Mouse (Mus musculus): ENCODE measurements around the gene Fgfr1op2. TPM values are rescaled to one million over a fixed set of nuclear protein-coding genes. Genes with fewer than 3 reads are reported as not detected.

The Fgfr1op2 gene
- total and polyA plus RNA-seq, 3 experiments, result 73.0 to 101 (median 94.1) TPM

- Histone ChIP-seq H3K79me2 (replicated peaks; ENCODE audit: control insufficient read depth, extremely low read depth, insufficient read depth, poor library complexity, severe bottlenecking) (no peaks in the 10 kb centered on the region), H3K4me1 (ENCODE audit: control insufficient read depth in 1 of 2, insufficient read depth in 2 of 2) (peaks cover 15% of the 10 kb centered on the region in 2 experiments), H3K4me3 (replicated peaks in 1 of 3; ENCODE audit: low read depth in 2 of 3, low read length in 2 of 3, poor library complexity in 1 of 3) (peak overlapping the region; percentile 75 to 94 (median 78)), H3K4me2 (ENCODE audit: insufficient read depth, low read depth, poor library complexity, severe bottlenecking) (peak overlapping the region; percentile 26), H3K27ac (ENCODE audit: insufficient read depth, low read depth) (no peak overlapping the region), H3K27me3 (replicated peaks) (no peaks in the 10 kb centered on the region), H3K9me3 (replicated peaks; ENCODE audit: low read length) (no peaks in the 10 kb centered on the region), H3K9ac (ENCODE audit: insufficient read depth, low read depth) (peak overlapping the region; percentile 92), H3K36me3 (replicated peaks in 1 of 2; ENCODE audit: control insufficient read depth in 1 of 2, insufficient read depth in 1 of 2, low read length in 1 of 2) (no peaks in the 10 kb centered on the region)
- TF ChIP-seq CHD1 (IDR thresholded peaks at IDR 0.05; ENCODE audit: low read depth, low read length), result no peak
- peak; percentile 70 for TF ChIP-seq USF2 (conservative IDR thresholded peaks at IDR 0.05; ENCODE audit: low read depth, low read length)
- peak; percentile 76 for TF ChIP-seq MAX (IDR thresholded peaks at IDR 0.05; ENCODE audit: low read length)
- peak; percentile 70 for TF ChIP-seq USF1 (IDR thresholded peaks at IDR 0.05; ENCODE audit: low read depth, low read length)
- peak; percentile 50; the same call in 1 of the 2 replicates for TF ChIP-seq MYC (IDR thresholded peaks at IDR 0.05; ENCODE audit: low read depth, low read length)
- peak; percentile 76 for TF ChIP-seq BHLHE40 (IDR thresholded peaks at IDR 0.05; ENCODE audit: low read depth, low read length)
- TF ChIP-seq ZC3H11A (IDR thresholded peaks at IDR 0.05; ENCODE audit: low read depth, low read length), result no peak
- TF ChIP-seq MXI1 (IDR thresholded peaks at IDR 0.05; ENCODE audit: low read depth, low read length), result peak; percentile 48; the same call in 1 of the 2 replicates
- no peak for TF ChIP-seq POLR2A (IDR thresholded peaks at IDR 0.05; ENCODE audit: low read depth, low read length)
- in situ Hi-C loops (cut with MboI; ENCODE audit: low pct_ligation_motif_present, low pct_unique_long_range_greater_than_20kb, low sequenced_read_pairs), result no loop called here
- no peak for DNase-seq (ENCODE audit: extremely low read depth)
- dilution Hi-C loops (cut with MboI; ENCODE audit: extremely low pct_ligation_motif_present, extremely low pct_unique_long_range_greater_than_20kb, low sequenced_read_pairs), result no loop called here
These were observed 56.6 kb downstream of the Fgfr1op2 start for GRCm38 (mm10) chr6:146633629-146634014.

GRCm38 (mm10) chr6:146634015-146634722 lies 57.2 kb downstream of the Fgfr1op2 start:
- dilution Hi-C loops (cut with MboI; ENCODE audit: extremely low pct_ligation_motif_present, extremely low pct_unique_long_range_greater_than_20kb, low sequenced_read_pairs), result no loop called here
- H3K36me3 ChIP-seq (replicated peaks in 1 of 2; ENCODE audit: control insufficient read depth in 1 of 2, insufficient read depth in 1 of 2, low read length in 1 of 2), result no peaks in the 10 kb centered on the region
- in situ Hi-C loops (cut with MboI; ENCODE audit: low pct_ligation_motif_present, low pct_unique_long_range_greater_than_20kb, low sequenced_read_pairs), result no loop called here
- H3K27me3 ChIP-seq (replicated peaks), result no peaks in the 10 kb centered on the region
- H3K4me2 ChIP-seq (ENCODE audit: insufficient read depth, low read depth, poor library complexity, severe bottlenecking), result peak overlapping the region; percentile 26
- H3K9ac ChIP-seq (ENCODE audit: insufficient read depth, low read depth), result peak overlapping the region; percentile 92
- H3K79me2 ChIP-seq (replicated peaks; ENCODE audit: control insufficient read depth, extremely low read depth, insufficient read depth, poor library complexity, severe bottlenecking), result no peaks in the 10 kb centered on the region
- H3K9me3 ChIP-seq (replicated peaks; ENCODE audit: low read length), result no peaks in the 10 kb centered on the region
- DNase-seq (ENCODE audit: extremely low read depth), result peak; percentile 52
- peaks cover 15 to 16% of the 10 kb centered on the region in 2 experiments for H3K4me1 ChIP-seq (ENCODE audit: control insufficient read depth in 1 of 2, insufficient read depth in 2 of 2)
- peak overlapping the region; percentile 75 to 94 (median 78) for H3K4me3 ChIP-seq (replicated peaks in 1 of 3; ENCODE audit: low read depth in 2 of 3, low read length in 2 of 3, poor library complexity in 1 of 3)
- peak overlapping the region; percentile 36 for H3K27ac ChIP-seq (ENCODE audit: insufficient read depth, low read depth)
- TF ChIP-seq USF2 (conservative IDR thresholded peaks at IDR 0.05; ENCODE audit: low read depth, low read length) (no peak), HCFC1 (IDR thresholded peaks at IDR 0.05; ENCODE audit: low read depth, low read length) (no peak), TBP (conservative IDR thresholded peaks at IDR 0.05; ENCODE audit: low read depth, low read length) (no peak), MAFK (IDR thresholded peaks at IDR 0.05; ENCODE audit: insufficient replicate concordance, low read length) (no peak), USF1 (IDR thresholded peaks at IDR 0.05; ENCODE audit: low read depth, low read length) (no peak), ZKSCAN1 (IDR thresholded peaks at IDR 0.05; ENCODE audit: borderline replicate concordance, low read depth, low read length) (no peak), GABPA (IDR thresholded peaks at IDR 0.05; ENCODE audit: insufficient replicate concordance, low read depth, low read length) (no peak), ZMIZ1 (IDR thresholded peaks at IDR 0.05; ENCODE audit: low read depth, low read length) (no peak), NELFE (IDR thresholded peaks at IDR 0.05; ENCODE audit: low read depth, low read length) (0 out of 2 replicates have a peak, but pooled peaks have one; percentile 34), CHD1 (IDR thresholded peaks at IDR 0.05; ENCODE audit: low read depth, low read length) (no peak), MEF2A (IDR thresholded peaks at IDR 0.05; ENCODE audit: borderline replicate concordance, low read depth, low read length) (no peak), PAX5 (IDR thresholded peaks at IDR 0.05; ENCODE audit: low read length) (no peak), ZNF384 (IDR thresholded peaks at IDR 0.05; ENCODE audit: low read depth, low read length) (no peak), ELF1 (IDR thresholded peaks at IDR 0.05; ENCODE audit: low read depth, low read length) (no peak), E2F4 (IDR thresholded peaks at IDR 0.05; ENCODE audit: insufficient replicate concordance, low read depth, low read length) (no peak), BHLHE40 (IDR thresholded peaks at IDR 0.05; ENCODE audit: low read depth, low read length) (no peak), ZC3H11A (IDR thresholded peaks at IDR 0.05; ENCODE audit: low read depth, low read length) (no peak), POLR2A (IDR thresholded peaks at IDR 0.05; ENCODE audit: low read depth, low read length) (peak; percentile 42; the same call in 1 of the 2 replicates), ETS1 (conservative IDR thresholded peaks at IDR 0.05; ENCODE audit: low read depth, low read length) (no peak), RAD21 (IDR thresholded peaks at IDR 0.05; ENCODE audit: low read depth, low read length) (no peak), SIN3A (IDR thresholded peaks at IDR 0.05; ENCODE audit: low read length) (peak; percentile 34; the same call in 1 of the 2 replicates), JUND (conservative IDR thresholded peaks at IDR 0.05; ENCODE audit: low read depth, low read length) (no peak), MAX (IDR thresholded peaks at IDR 0.05; ENCODE audit: low read length) (no peak), MXI1 (IDR thresholded peaks at IDR 0.05; ENCODE audit: low read depth, low read length) (peak; percentile 33; the same call in 1 of the 2 replicates), JUN (IDR thresholded peaks at IDR 0.05; ENCODE audit: insufficient read depth, low read depth, low read length) (no peak), POLR2AphosphoS2 (IDR thresholded peaks at IDR 0.05; ENCODE audit: low read depth, low read length) (no peak), NRF1 (IDR thresholded peaks at IDR 0.05; ENCODE audit: low read depth, low read length) (peak; percentile 70), IRF4 (IDR thresholded peaks at IDR 0.05; ENCODE audit: low read depth, low read length) (0 out of 2 replicates have a peak, but pooled peaks have one; percentile 8)

Measured in CH12.LX (cell line).